Mouse (Mus musculus) MEL (cell line): ENCODE measurements around the gene Racgap1.

Source experiments
- CTCF ChIP-seq, 3 experiments: IDR thresholded peaks in 2 of 3; conservative IDR thresholded peaks in 1 of 3; 2 replicates each; pipeline ENCODE4 v1.5.1; 2011 to 2012; ENCODE audit warnings: low read length in 3 of 3, low read depth in 2 of 3, mild to moderate bottlenecking in 2 of 3, improper control_type of control experiment in 1 of 3, inconsistent platforms in 1 of 3, mixed read lengths in 1 of 3, moderate library complexity in 1 of 3; ENCODE audit not compliant: control insufficient read depth in 1 of 3, insufficient read depth in 1 of 3, poor library complexity in 1 of 3, severe bottlenecking in 1 of 3
- EP300 ChIP-seq, 2 experiments: IDR thresholded peaks; 2 replicates each; pipeline ENCODE4 v1.6.1; 2011; ENCODE audit warnings: improper control_type of control experiment in 2 of 2, low read length in 2 of 2, low read depth in 1 of 2, mild to moderate bottlenecking in 1 of 2
- ETS1 ChIP-seq: IDR thresholded peaks from 2 replicates; pipeline ENCODE4 v1.6.1; 2012; ENCODE audit warnings: low read depth, mild to moderate bottlenecking, inconsistent platforms, low read length, improper control_type of control experiment, moderate library complexity
- MAZ ChIP-seq: IDR thresholded peaks from 2 replicates; pipeline ENCODE4 v1.6.1; 2012; ENCODE audit warnings: low read depth, mild to moderate bottlenecking, inconsistent platforms, low read length, improper control_type of control experiment
- POLR2A ChIP-seq, 2 experiments: IDR thresholded peaks; 2 replicates each; pipeline ENCODE4 v1.6.1; 2011 to 2012; ENCODE audit warnings: low read length in 2 of 2, mild to moderate bottlenecking in 2 of 2, control low read depth in 1 of 2, improper control_type of control experiment in 1 of 2, low read depth in 1 of 2, moderate library complexity in 1 of 2; ENCODE audit not compliant: control insufficient read depth in 1 of 2, insufficient read depth in 1 of 2, poor library complexity in 1 of 2
- POLR2AphosphoS2 ChIP-seq: IDR thresholded peaks from 2 replicates; pipeline ENCODE4 v1.6.1; 2011; ENCODE audit warnings: low read length, improper control_type of control experiment
- POLR2AphosphoS5 ChIP-seq: IDR thresholded peaks from 2 replicates; pipeline ENCODE4 v1.6.1; 2012; ENCODE audit warnings: low read depth, borderline replicate concordance, mild to moderate bottlenecking, inconsistent platforms, low read length, moderate library complexity, mixed read lengths
- RCOR1 ChIP-seq: IDR thresholded peaks from 2 replicates; pipeline ENCODE4 v1.6.1; 2012; ENCODE audit warnings: low read depth, mild to moderate bottlenecking, inconsistent platforms, low read length, improper control_type of control experiment
- TBP ChIP-seq: IDR thresholded peaks from 2 replicates; pipeline ENCODE4 v1.8.0; 2011; ENCODE audit warnings: low read depth, low read length, improper control_type of control experiment
- TCF12 ChIP-seq: IDR thresholded peaks from 2 replicates; pipeline ENCODE4 v1.6.1; 2014; ENCODE audit warnings: low read depth, mild to moderate bottlenecking, inconsistent platforms, low read length, improper control_type of control experiment, moderate library complexity
- USF1 ChIP-seq: IDR thresholded peaks from 2 replicates; pipeline ENCODE4 v1.6.1; 2014; ENCODE audit warnings: low read depth, mild to moderate bottlenecking, inconsistent platforms, low read length, improper control_type of control experiment, moderate library complexity

GRCm38 (mm10) chr15:99611563-99611962, 39.9 kb downstream of the Racgap1 start:
- TF ChIP-seq RCOR1 (no peak), CTCF (IDR thresholded peaks at IDR 0.05 in 2 of 3, conservative IDR thresholded peaks at IDR 0.05 in 1 of 3; ENCODE audit: control insufficient read depth in 1 of 3, insufficient read depth in 1 of 3, low read depth in 2 of 3, low read length in 3 of 3, poor library complexity in 1 of 3, severe bottlenecking in 1 of 3) (no peak), TBP (no peak), POLR2AphosphoS2 (no peak), TCF12 (no peak), MAZ (no peak), POLR2A (IDR thresholded peaks at IDR 0.05; ENCODE audit: control insufficient read depth in 1 of 2, insufficient read depth in 1 of 2, low read depth in 1 of 2, low read length in 2 of 2, poor library complexity in 1 of 2) (no peak), EP300 (IDR thresholded peaks at IDR 0.05; ENCODE audit: low read depth in 1 of 2, low read length in 2 of 2) (no peak), ETS1 (no peak), POLR2AphosphoS5 (no peak), USF1 (no peak)
